Mouse (Mus musculus) erythroblast, embryonic 14.5 days (primary cell): ENCODE measurements around the gene Gm49450. TPM values are rescaled to one million over a fixed set of nuclear protein-coding genes. Genes with fewer than 3 reads are reported as not detected.
A peak's percentile ranks its signal among the peaks of the same experiment; 100 is the strongest.

Source experiments
- H3K27me3 ChIP-seq: 2 replicates; pipeline ENCODE4 v1.6.1; 2012; ENCODE audit warnings: inconsistent platforms; ENCODE audit not compliant: control insufficient read depth
- H3K36me3 ChIP-seq: 2 replicates; pipeline ENCODE4 v1.6.1; 2012; ENCODE audit warnings: mild to moderate bottlenecking, inconsistent platforms; ENCODE audit not compliant: control insufficient read depth
- H3K4me1 ChIP-seq: 2 replicates; pipeline ENCODE4 v1.6.1; 2012; ENCODE audit warnings: inconsistent platforms; ENCODE audit not compliant: control insufficient read depth
- H3K4me3 ChIP-seq: replicated peaks from 2 replicates; pipeline ENCODE3; 2012; ENCODE audit warnings: moderate library complexity, mild to moderate bottlenecking, inconsistent platforms
- H3K9me3 ChIP-seq: 2 replicates; pipeline ENCODE4 v1.6.1; 2012; ENCODE audit warnings: low read length, inconsistent platforms, mixed read lengths; ENCODE audit not compliant: control insufficient read depth
- GATA1 ChIP-seq: IDR thresholded peaks from 2 replicates; pipeline ENCODE4 v1.6.1; 2012; ENCODE audit warnings: low read length, inconsistent platforms, mixed read lengths
- TAL1 ChIP-seq: IDR thresholded peaks from 3 replicates; pipeline ENCODE4 v1.6.1; 2012; ENCODE audit warnings: low read length, inconsistent platforms, mixed read lengths
- polyA plus RNA-seq: library from polyadenylated mRNA; stranded (reverse); fragments of >175 nt; gene quantifications from 2 replicates; pipeline ENCODE4 v1.2.3, GENCODE M21; 2012

Gene Gm49450
- polyA plus RNA-seq, 1 experiment = not detected

- no peak for TF ChIP-seq TAL1
- peaks cover 34% of the 10 kb centered on the region for H3K4me1 ChIP-seq
Observed at GRCm38 (mm10) chr15:98987077-98987630, 33.8 kb upstream of the Gm49450 start.

GRCm38 (mm10) chr15:98985982-98986715, 32.8 kb upstream of the Gm49450 start:
- H3K4me1 ChIP-seq = peaks cover 31% of the 10 kb centered on the region
- no peaks in the 10 kb centered on the region for H3K9me3 ChIP-seq
- peak overlapping the region; percentile 74 for H3K4me3 ChIP-seq
- TF ChIP-seq GATA1 = no peak
- no peak for TF ChIP-seq TAL1
- no peaks in the 10 kb centered on the region for H3K36me3 ChIP-seq
- H3K27me3 ChIP-seq = peaks cover 6% of the 10 kb centered on the region; the same call in 1 of the 2 replicates

More at GRCm38 (mm10) chr15:98987077-98987630, 33.8 kb upstream of the Gm49450 start:
- peaks cover 11% of the 10 kb centered on the region; the same call in 1 of the 2 replicates for H3K27me3 ChIP-seq
- H3K9me3 ChIP-seq = no peaks in the 10 kb centered on the region
- H3K36me3 ChIP-seq = no peaks in the 10 kb centered on the region
- H3K4me3 ChIP-seq = no peak overlapping the region

- Histone ChIP-seq H3K36me3 (no peaks in the 10 kb centered on the region), H3K9me3 (no peaks in the 10 kb centered on the region), H3K4me3 (peak overlapping the region; percentile 74), H3K27me3 (0 out of 2 replicates have a peak, but pooled peaks cover 5% of the 10 kb centered on the region), H3K4me1 (peaks cover 31% of the 10 kb centered on the region)
- TF ChIP-seq GATA1 (no peak), TAL1 (no peak)
Observed at GRCm38 (mm10) chr15:98985240-98985981, 32.1 kb upstream of the Gm49450 start.

GRCm38 (mm10) chr15:98984681-98985080, 31.3 kb upstream of the Gm49450 start:
- TF ChIP-seq TAL1 = no peak
- TF ChIP-seq GATA1 = no peak
- 0 out of 2 replicates have a peak, but pooled peaks cover 5% of the 10 kb centered on the region for H3K27me3 ChIP-seq
- no peaks in the 10 kb centered on the region for H3K9me3 ChIP-seq
- H3K4me1 ChIP-seq = peaks cover 31% of the 10 kb centered on the region
- H3K36me3 ChIP-seq = no peaks in the 10 kb centered on the region
- peak overlapping the region; percentile 74 for H3K4me3 ChIP-seq

GRCm38 (mm10) chr15:98983431-98984081, 30.2 kb upstream of the Gm49450 start:
- H3K4me1 ChIP-seq = peaks cover 31% of the 10 kb centered on the region

GRCm38 (mm10) chr15:98982100-98982499, 28.7 kb upstream of the Gm49450 start:
- no peak overlapping the region for H3K4me3 ChIP-seq
- H3K9me3 ChIP-seq = no peaks in the 10 kb centered on the region
- H3K4me1 ChIP-seq = peaks cover 31% of the 10 kb centered on the region
- peaks cover 2% of the 10 kb centered on the region; the same call in 1 of the 2 replicates for H3K27me3 ChIP-seq
- no peak for TF ChIP-seq TAL1
- TF ChIP-seq GATA1 = no peak
- H3K36me3 ChIP-seq = no peaks in the 10 kb centered on the region

More at GRCm38 (mm10) chr15:98983431-98984081, 30.2 kb upstream of the Gm49450 start:
- TF ChIP-seq GATA1 (no peak), TAL1 (no peak)
- H3K9me3 ChIP-seq = no peaks in the 10 kb centered on the region
- H3K27me3 ChIP-seq = 0 out of 2 replicates have a peak, but pooled peaks cover 5% of the 10 kb centered on the region
- H3K4me3 ChIP-seq = no peak overlapping the region
- no peaks in the 10 kb centered on the region for H3K36me3 ChIP-seq

- Histone ChIP-seq H3K36me3 (no peaks in the 10 kb centered on the region), H3K4me1 (peaks cover 19% of the 10 kb centered on the region), H3K4me3 (no peak overlapping the region), H3K9me3 (no peaks in the 10 kb centered on the region), H3K27me3 (no peaks in the 10 kb centered on the region; the same call in 1 of the 2 replicates)
- no peak for TF ChIP-seq GATA1
- TF ChIP-seq TAL1 = no peak
Observed at GRCm38 (mm10) chr15:98980012-98980614, 26.8 kb upstream of the Gm49450 start.

GRCm38 (mm10) chr15:98978409-98979172, 25.2 kb upstream of the Gm49450 start:
- H3K36me3 ChIP-seq = no peaks in the 10 kb centered on the region
- H3K9me3 ChIP-seq = no peaks in the 10 kb centered on the region
- no peak overlapping the region for H3K4me3 ChIP-seq
- H3K27me3 ChIP-seq = no peaks in the 10 kb centered on the region; the same call in 1 of the 2 replicates
- TF ChIP-seq GATA1 = no peak
- TF ChIP-seq TAL1 = no peak
- peaks cover 6% of the 10 kb centered on the region for H3K4me1 ChIP-seq
